Mouse (Mus musculus) macrophage (primary cell): ENCODE measurements around the gene Gm5678. TPM values are rescaled to one million over a fixed set of nuclear protein-coding genes. Genes with fewer than 3 reads are reported as not detected.

ENCODE experiments used
- H3K27ac ChIP-seq: fragments of 350-480 bp; formaldehyde crosslinking; 2 replicates; pipeline ENCODE4 v1.9.0; 2021
- H3K36me3 ChIP-seq: fragments of 350-480 bp; formaldehyde crosslinking; 2 replicates; pipeline ENCODE4 v1.9.0; 2021; ENCODE audit errors: inconsistent target
- H3K4me3 ChIP-seq: fragments of 350-480 bp; formaldehyde crosslinking; 2 replicates; pipeline ENCODE4 v1.9.0; 2021; ENCODE audit errors: inconsistent target
- H3K79me2 ChIP-seq: fragments of 350-480 bp; formaldehyde crosslinking; 2 replicates; pipeline ENCODE4 v1.9.0; 2021; ENCODE audit errors: inconsistent target
- WGBS: methylation state at CpG from one replicate; pipeline ENCODE4 v1.1.7; 2026; ENCODE audit warnings: inconsistent platforms; ENCODE audit not compliant: missing documents; 5-methylcytosine and 5-hydroxymethylcytosine counted together
- polyA plus RNA-seq: library from polyadenylated mRNA; stranded (reverse); fragments of 250-400 nt; gene quantifications from 3 replicates; pipeline ENCODE4 v1.2.4, GENCODE M21; 2018; ENCODE audit warnings: inconsistent platforms
- total RNA-seq, 78 experiments: library from RNA; depleted of rRNA; stranded (reverse); fragments of 250-400 nt; gene quantifications; 1 replicate in 9 of 78; 2 replicates in 24 of 78; 3 replicates in 43 of 78; 4 replicates in 2 of 78; pipeline ENCODE4 v1.2.4; 2018; ENCODE audit warnings: inconsistent platforms in 56 of 78

The Gm5678 gene
- not detected for total RNA-seq (2018; cell fraction: chromatin; rRNA removed)
- total RNA-seq (2018; cell fraction: cytosol; rRNA removed): not detected
- total RNA-seq (2018; cell fraction: nucleus; rRNA removed): not detected
- polyA plus RNA-seq: not detected in 3 replicates

GRCm38 (mm10) chr16:93627761-93628400, at the start of gene Gm5678:
Gm5678 (plus strand) TSS chr16:93628097.
- Histone ChIP-seq H3K27ac (no peak within 1 kb of the TSS), H3K4me3 (no peak within 1 kb of the TSS), H3K36me3 (no peaks in the 10 kb centered on the region), H3K79me2 (no peaks in the 10 kb centered on the region)
- WGBS: 90% methylated on average over 23 of the region's 23 CpGs

- no peak overlapping the region for H3K27ac ChIP-seq
- H3K79me2 ChIP-seq: no peaks in the 10 kb centered on the region
- WGBS: 94% methylated on average over 8 of the region's 8 CpGs
These were observed 49.4 kb upstream of the Gm5678 start for GRCm38 (mm10) chr16:93578346-93579005.

GRCm38 (mm10) chr16:93581125-93581524, 46.8 kb upstream of the Gm5678 start:
- H3K79me2 ChIP-seq: no peaks in the 10 kb centered on the region
- WGBS: 62% methylated on average over 6 of the region's 6 CpGs
- H3K4me3 ChIP-seq: no peak overlapping the region
- no peaks in the 10 kb centered on the region for H3K36me3 ChIP-seq
- no peak overlapping the region for H3K27ac ChIP-seq

More at GRCm38 (mm10) chr16:93578346-93579005, 49.4 kb upstream of the Gm5678 start:
- no peaks in the 10 kb centered on the region for H3K36me3 ChIP-seq
- H3K4me3 ChIP-seq: no peak overlapping the region

- H3K36me3 ChIP-seq: no peaks in the 10 kb centered on the region
- WGBS: 74% methylated on average over 24 of the region's 24 CpGs
- H3K27ac ChIP-seq: peak overlapping the region; percentile 29; the same call in 1 of the 2 replicates
- peak overlapping the region; percentile 0; the same call in 1 of the 2 replicates for H3K4me3 ChIP-seq
- no peaks in the 10 kb centered on the region for H3K79me2 ChIP-seq
These were observed 42.8 kb upstream of the Gm5678 start for GRCm38 (mm10) chr16:93584976-93585702.

- Histone ChIP-seq H3K27ac (peak overlapping the region; percentile 29; the same call in 1 of the 2 replicates), H3K79me2 (no peaks in the 10 kb centered on the region), H3K36me3 (no peaks in the 10 kb centered on the region), H3K4me3 (peak overlapping the region; percentile 0; the same call in 1 of the 2 replicates)
- WGBS: 32% methylated on average over 9 of the region's 9 CpGs
These were observed 42.1 kb upstream of the Gm5678 start for GRCm38 (mm10) chr16:93585703-93586205.

GRCm38 (mm10) chr16:93586382-93586781, 41.5 kb upstream of the Gm5678 start:
- peak overlapping the region; percentile 0; the same call in 1 of the 2 replicates for H3K4me3 ChIP-seq
- H3K36me3 ChIP-seq: no peaks in the 10 kb centered on the region
- 48% methylated on average over 8 of the region's 8 CpGs for WGBS

GRCm38 (mm10) chr16:93588281-93588680, 39.6 kb upstream of the Gm5678 start:
- WGBS: 87% methylated on average over 4 of the region's 4 CpGs
- Histone ChIP-seq H3K27ac (no peak overlapping the region), H3K79me2 (no peaks in the 10 kb centered on the region), H3K4me3 (no peak overlapping the region), H3K36me3 (no peaks in the 10 kb centered on the region)

More at GRCm38 (mm10) chr16:93586382-93586781, 41.5 kb upstream of the Gm5678 start:
- H3K27ac ChIP-seq: peak overlapping the region; percentile 29; the same call in 1 of the 2 replicates
- H3K79me2 ChIP-seq: no peaks in the 10 kb centered on the region

- Histone ChIP-seq H3K27ac (no peak overlapping the region), H3K79me2 (no peaks in the 10 kb centered on the region), H3K4me3 (no peak overlapping the region), H3K36me3 (no peaks in the 10 kb centered on the region)
- 98% methylated on average over 15 of the region's 15 CpGs for WGBS
These were observed 37.0 kb upstream of the Gm5678 start for GRCm38 (mm10) chr16:93590915-93591314.

- WGBS: 95% methylated on average over 15 of the region's 20 CpGs
- Histone ChIP-seq H3K79me2 (no peaks in the 10 kb centered on the region), H3K36me3 (no peaks in the 10 kb centered on the region), H3K4me3 (no peak overlapping the region), H3K27ac (no peak overlapping the region)
These were observed 36.2 kb upstream of the Gm5678 start for GRCm38 (mm10) chr16:93591450-93592430.

- H3K4me3 ChIP-seq: no peak overlapping the region
- H3K79me2 ChIP-seq: no peaks in the 10 kb centered on the region
- H3K27ac ChIP-seq: no peak overlapping the region
- 95% methylated on average over 3 of the region's 3 CpGs for WGBS
- H3K36me3 ChIP-seq: no peaks in the 10 kb centered on the region
These were observed 35.2 kb upstream of the Gm5678 start for GRCm38 (mm10) chr16:93592711-93593110.

- Histone ChIP-seq H3K36me3 (no peaks in the 10 kb centered on the region; the same call in 1 of the 2 replicates), H3K4me3 (no peak overlapping the region), H3K27ac (no peak overlapping the region), H3K79me2 (no peaks in the 10 kb centered on the region)
- whole genome bisulfite sequencing: 93% methylated on average over 8 of the region's 8 CpGs
These were observed 34.5 kb upstream of the Gm5678 start for GRCm38 (mm10) chr16:93593406-93593805.

GRCm38 (mm10) chr16:93594448-93594847, 33.4 kb upstream of the Gm5678 start:
- Histone ChIP-seq H3K36me3 (no peaks in the 10 kb centered on the region; the same call in 1 of the 2 replicates), H3K27ac (no peak overlapping the region), H3K79me2 (no peaks in the 10 kb centered on the region), H3K4me3 (no peak overlapping the region)
- 98% methylated on average over 10 of the region's 10 CpGs for WGBS

- WGBS: 88% methylated on average over 5 of the region's 5 CpGs
- Histone ChIP-seq H3K27ac (no peak overlapping the region), H3K36me3 (no peaks in the 10 kb centered on the region; the same call in 1 of the 2 replicates), H3K4me3 (no peak overlapping the region), H3K79me2 (no peaks in the 10 kb centered on the region)
These were observed 32.1 kb upstream of the Gm5678 start for GRCm38 (mm10) chr16:93595766-93596165.
